Mouse (Mus musculus) testis, postnatal 10 days (tissue): Measurements from ENCODE around the gene Coasy.

Source experiments
- DNase-seq: peaks from one replicate; pipeline ENCODE4 v3.0.0; 2021; ENCODE audit warnings: low spot score

The Coasy gene

DNA sequence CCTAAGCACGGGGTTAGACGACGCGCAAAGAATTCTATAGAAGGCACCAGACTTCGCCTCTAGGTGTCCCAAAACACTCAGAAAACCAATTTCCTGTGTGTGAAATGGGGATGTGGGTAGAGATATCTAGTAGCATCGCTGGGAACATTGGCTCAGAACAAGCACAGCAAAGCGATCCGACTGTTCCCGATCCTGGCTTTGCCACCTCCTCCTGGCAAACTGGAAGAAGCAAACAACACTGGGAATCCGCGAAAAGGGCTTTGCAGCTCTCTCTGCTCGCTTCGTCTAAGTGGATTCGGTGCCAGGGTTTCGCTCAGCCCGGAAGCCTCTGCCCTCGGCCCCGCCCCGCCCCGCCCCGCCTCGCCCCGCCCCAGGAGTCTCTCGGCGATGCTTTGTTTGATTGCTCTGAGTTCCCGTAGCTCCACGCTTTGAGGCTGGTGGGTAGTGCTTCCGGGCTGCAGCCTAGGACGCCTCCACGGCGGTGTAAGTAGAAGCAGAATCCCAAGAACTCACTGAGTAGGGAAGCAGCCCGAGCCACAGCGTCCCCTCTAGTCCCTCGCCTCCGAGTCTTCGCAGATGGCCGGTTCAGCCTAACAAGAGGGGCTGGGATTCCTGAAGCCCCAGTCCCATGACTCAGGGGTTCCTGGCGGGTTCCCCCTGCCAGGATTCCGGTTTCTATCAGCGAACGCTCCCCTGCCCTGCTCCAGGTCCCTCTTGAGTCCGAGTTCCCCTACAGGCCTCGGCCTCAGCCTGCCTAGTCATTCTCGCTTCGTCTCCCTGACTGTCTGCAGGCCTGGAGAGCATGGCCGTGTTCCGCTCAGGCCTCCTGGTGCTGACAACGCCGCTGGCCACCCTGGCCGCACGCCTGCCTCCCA, at the start of gene Coasy:
TSS of gene Coasy (plus strand) at position 358 of the 875 bp plus-strand sequence.
- peak; percentile 86 for DNase-seq

- DNase-seq: no peak
Observed at GRCm38 (mm10) chr11:101033856-101034500, 48.4 kb upstream of the Coasy start.

- DNase-seq: no peak
Observed at GRCm38 (mm10) chr11:101034614-101035327, 47.6 kb upstream of the Coasy start.

GRCm38 (mm10) chr11:101035328-101035695, 47.1 kb upstream of the Coasy start:
- no peak for DNase-seq

DNA sequence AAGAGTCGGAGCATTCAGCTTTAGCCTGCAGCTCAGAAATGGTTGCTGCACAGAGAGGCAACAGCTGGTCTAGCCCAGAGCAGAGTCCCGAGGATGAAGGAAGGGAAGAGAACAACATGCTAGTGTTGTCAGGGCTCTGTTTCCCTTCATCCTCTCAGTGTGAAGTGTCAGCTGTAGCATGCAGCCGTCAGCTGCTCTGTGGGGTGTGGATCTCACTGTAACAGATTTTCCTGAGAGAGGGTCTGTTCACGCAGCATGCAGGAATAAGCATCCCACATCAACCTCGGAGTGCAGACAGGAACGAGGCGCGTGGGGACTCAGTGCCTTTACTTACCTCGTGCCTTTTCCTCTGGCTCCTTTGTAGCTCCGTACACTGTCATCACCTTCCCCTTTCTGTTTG, 44.6 kb upstream of the Coasy start:
- no peak for DNase-seq

GRCm38 (mm10) chr11:101045826-101046225, 36.5 kb upstream of the Coasy start:
- DNase-seq: no peak

- DNase-seq: no peak
Observed at GRCm38 (mm10) chr11:101046440-101046839, 35.9 kb upstream of the Coasy start.

DNA sequence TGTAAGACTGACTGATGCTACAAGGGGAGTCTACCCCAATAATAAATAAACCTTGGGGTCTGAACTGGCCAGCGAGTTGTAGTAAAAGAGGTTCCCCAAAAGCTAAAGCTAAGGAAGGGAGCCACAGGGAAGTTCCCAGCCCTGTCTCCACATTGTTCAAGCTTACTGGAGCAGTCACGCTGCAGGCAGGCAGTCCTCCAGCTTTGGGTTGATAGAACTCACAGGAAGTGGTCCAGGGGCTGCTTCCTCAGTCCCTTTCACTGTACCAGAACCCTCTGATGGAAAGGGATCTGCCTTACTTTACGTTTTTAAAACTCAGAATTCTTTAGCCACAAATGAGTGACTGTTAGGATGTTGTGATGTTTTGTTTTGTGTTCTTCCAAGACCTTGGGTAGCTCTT, 34.9 kb upstream of the Coasy start:
- DNase-seq: no peak

DNA sequence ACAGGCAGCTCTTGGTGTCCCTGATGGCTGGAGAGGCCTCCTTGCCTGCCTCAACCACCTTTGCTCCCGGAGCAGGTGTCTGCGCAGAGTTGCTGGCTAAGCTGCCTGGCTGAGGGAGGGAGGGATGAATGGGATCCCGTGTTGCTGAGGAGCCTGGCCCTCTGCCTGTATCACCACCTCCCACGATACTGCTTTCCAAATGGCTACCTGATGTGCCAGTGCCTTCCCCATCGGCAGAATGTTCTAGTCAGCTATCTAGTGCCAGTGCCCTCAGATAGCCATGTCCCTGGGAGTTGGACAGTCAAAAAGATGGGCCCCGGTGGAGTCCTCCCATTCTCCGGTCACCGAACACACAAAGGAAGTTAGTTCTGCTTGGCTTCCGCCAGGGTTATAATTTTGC, 32.0 kb upstream of the Coasy start:
- DNase-seq: no peak

GRCm38 (mm10) chr11:101051051-101051493, 31.3 kb upstream of the Coasy start:
- no peak for DNase-seq

DNA sequence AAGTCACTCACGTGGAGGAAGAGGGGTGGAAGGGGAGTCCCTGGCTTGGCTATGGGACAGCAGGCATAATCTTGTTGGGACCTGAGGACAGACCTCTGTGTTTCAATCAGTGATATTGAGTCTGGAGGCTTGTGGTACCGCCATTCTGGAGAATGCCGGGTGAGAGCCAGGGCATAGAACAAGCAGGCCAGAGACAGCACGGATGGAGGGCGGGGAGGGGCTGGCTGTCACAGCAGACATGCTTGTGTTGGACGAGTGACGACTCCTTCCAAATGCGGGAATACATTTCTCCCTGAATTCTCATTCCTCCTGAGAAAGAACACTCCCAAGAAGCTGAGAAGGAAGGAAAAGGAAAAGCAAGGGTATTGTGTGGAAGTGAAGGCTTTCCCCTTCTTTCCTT, 30.7 kb upstream of the Coasy start:
- no peak for DNase-seq

GRCm38 (mm10) chr11:101052751-101053473, 29.5 kb upstream of the Coasy start:
- DNase-seq: peak; percentile 82

GRCm38 (mm10) chr11:101053974-101054373, 28.4 kb upstream of the Coasy start:
- no peak for DNase-seq

GRCm38 (mm10) chr11:101055418-101055817, 26.9 kb upstream of the Coasy start:
- no peak for DNase-seq

DNA sequence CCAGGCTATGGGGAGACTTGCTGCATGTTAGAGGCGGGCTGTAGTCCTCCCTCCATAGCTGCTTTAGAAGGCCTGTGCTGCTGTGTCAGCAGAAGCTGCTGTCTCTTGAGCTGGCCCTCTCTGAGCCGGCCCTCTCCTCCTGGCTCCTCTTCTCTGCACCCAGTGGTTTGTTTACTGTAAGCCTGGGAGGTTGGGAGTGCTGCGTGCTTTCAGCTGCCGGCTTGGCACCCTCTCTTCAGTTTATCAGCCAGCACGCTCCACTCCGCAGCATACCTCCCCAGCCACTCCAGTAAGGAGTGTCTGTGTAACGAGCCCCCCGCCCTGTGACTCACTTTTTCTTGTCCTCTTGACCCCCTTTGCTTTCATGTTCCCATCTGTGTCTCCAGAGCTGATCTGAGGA, 25.5 kb upstream of the Coasy start:
- no peak for DNase-seq

- DNase-seq: peak; percentile 92
Observed at GRCm38 (mm10) chr11:101057860-101058259, 24.5 kb upstream of the Coasy start.

DNA sequence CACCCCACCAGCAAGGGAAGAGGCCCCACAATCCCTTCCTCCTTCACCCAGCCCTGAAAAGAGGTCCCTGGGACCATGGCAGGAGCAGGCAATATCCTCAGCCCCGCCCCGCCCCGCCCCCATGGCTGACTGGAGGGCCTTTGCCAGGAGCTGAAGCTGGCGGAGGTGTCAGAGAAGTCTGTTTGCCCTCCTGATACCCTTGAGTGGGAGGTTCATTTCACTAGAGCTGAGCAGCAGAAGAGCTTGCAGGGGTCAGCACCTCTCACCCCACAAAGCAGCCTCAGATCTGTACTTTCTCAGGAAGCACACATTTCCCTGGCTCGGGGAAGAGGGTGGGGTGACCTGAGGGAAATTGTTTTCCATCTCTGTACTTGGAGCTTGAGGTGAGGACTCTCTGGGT, 23.6 kb upstream of the Coasy start:
- no peak for DNase-seq

DNA sequence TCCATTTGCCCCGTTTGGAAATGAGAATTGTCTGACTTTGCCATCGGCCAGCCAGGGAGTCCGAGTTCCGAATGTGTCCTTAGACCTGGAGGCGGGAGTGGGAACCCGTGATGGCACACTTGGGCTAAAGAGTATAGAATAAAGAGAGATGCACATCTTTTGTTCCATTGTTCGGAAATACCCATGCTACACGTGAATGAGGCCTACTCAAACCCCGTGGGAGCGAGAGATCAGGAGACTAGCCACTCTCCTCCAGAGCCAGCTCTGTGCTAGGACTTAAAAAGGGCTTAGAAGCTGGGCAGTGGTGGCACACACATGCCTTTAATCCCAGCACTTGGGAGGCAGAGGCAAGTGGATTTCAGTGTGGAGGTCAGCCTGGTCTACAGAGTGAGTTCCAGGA, 22.9 kb upstream of the Coasy start:
- no peak for DNase-seq

DNA sequence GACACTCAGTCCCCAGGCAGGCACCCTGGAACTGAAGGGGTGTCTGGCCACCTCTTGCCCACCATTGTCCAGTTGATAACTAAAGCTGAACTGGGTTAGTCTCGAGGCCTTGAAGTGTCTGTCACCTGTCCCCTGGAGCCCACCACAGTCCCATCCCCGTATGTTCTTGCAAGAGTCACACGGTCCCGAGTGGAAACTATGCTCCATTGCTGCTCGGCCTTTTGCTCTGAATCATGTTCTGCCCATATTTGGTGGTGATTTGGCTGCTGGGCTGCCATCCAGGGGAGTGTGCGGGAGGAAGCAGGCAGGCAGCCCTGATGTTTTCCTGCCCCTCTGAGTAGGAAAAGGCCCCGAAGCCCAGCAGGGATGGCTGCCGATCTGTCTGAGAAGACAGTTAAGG, 22.2 kb upstream of the Coasy start:
- DNase-seq: peak; percentile 80

DNA sequence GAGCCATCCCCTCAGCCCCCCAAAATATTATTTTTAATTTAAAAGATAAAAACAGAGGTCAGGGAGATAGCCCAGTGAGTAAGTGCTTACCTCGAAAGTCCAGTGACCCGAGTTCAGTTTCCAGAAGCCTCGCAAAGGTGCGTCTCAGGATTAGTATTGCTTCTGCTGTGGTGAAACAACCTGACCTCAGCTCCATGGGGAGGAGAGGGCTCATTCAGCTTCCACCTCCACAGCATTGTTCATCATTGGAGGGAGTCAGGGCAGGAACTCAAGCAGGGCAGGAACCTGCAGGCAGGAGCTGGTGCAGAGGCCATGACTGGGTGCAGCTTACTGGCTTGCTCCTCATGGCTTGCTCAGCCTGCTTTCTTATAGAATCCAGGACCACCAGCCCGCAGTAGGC, 21.3 kb upstream of the Coasy start:
- no peak for DNase-seq

DNA sequence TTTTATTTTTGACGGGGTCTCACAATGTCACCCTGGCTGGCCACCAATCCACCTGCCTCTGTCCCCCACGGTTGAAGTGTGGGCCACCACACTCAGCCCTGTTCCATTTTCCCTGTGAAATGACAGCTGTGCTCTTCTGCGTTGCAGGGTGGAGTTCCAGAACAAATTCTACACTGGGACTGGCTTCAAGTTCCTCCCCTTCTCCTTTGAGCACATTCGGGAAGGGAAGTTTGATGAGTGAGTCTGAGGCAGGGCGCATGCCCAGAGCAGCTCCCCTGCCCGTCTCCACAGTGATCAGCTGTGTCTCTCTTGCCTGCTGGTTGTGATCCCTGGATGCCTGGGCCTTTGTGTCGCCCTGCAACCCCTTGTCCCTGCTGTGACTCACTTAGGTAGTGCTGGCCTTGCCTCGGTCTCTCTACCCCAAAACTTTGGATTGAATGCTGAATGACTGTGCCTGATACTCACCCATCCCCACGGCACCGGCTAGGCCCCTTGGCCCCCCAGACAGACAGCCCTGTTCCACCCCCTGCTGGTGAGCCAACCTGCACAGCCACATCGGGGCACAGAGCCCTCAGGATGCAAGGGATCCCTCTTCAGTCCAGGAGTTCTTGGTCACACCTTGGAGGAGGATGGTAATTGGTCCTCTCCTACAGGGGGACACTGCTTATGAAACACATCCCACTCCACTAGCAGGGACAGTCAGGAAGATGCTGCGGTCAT, 20.0 kb upstream of the Coasy start:
- no peak for DNase-seq
